Mouse (Mus musculus) telencephalon, adult 2 months (tissue): ENCODE data around the gene Txlna.

Experiments used
- DNase-seq: peaks from one replicate; pipeline ENCODE4 v3.0.0-alpha.2; 2011; ENCODE audit warnings: low read depth, low spot score

Txlna gene

GRCm38 (mm10) chr4:129640638-129641467 is at the start of gene Txlna:
TSS of gene Txlna (minus strand) at chr4:129641065.
- DNase-seq = peak; percentile 98

GRCm38 (mm10) chr4:129684531-129684930 is 43.7 kb upstream of the Txlna start:
- DNase-seq = no peak

GRCm38 (mm10) chr4:129683901-129684493 is 43.1 kb upstream of the Txlna start:
- DNase-seq = no peak

- no peak for DNase-seq
Observed at GRCm38 (mm10) chr4:129681837-129682236, 41.0 kb upstream of the Txlna start.

- DNase-seq = no peak
Observed at GRCm38 (mm10) chr4:129672878-129673449, 32.1 kb upstream of the Txlna start.

GRCm38 (mm10) chr4:129672083-129672877 is 31.4 kb upstream of the Txlna start, which contains the start of gene Kpna6:
TSS of gene Kpna6 (minus strand) at chr4:129672767.
- peak; percentile 94 for DNase-seq

- DNase-seq = no peak
Observed at GRCm38 (mm10) chr4:129671491-129672082, 30.7 kb upstream of the Txlna start.

GRCm38 (mm10) chr4:129662255-129662813 is 21.5 kb upstream of the Txlna start:
- no peak for DNase-seq

GRCm38 (mm10) chr4:129661584-129661983 is 20.7 kb upstream of the Txlna start:
- no peak for DNase-seq

- no peak for DNase-seq
Observed at GRCm38 (mm10) chr4:129654770-129655169, 13.9 kb upstream of the Txlna start.

GRCm38 (mm10) chr4:129650359-129650758 is 9.5 kb upstream of the Txlna start:
- DNase-seq = no peak

- no peak for DNase-seq
Observed at GRCm38 (mm10) chr4:129648656-129649055, 7.8 kb upstream of the Txlna start.

- DNase-seq = no peak
Observed at GRCm38 (mm10) chr4:129645204-129645603, 4.3 kb upstream of the Txlna start.

GRCm38 (mm10) chr4:129641756-129642155 is 891 bp upstream of the Txlna start:
- DNase-seq = no peak

- DNase-seq = no peak
Observed at GRCm38 (mm10) chr4:129640101-129640637, 696 bp downstream of the Txlna start.

GRCm38 (mm10) chr4:129639221-129639620 is 1.6 kb downstream of the Txlna start:
- no peak for DNase-seq

- no peak for DNase-seq
Observed at GRCm38 (mm10) chr4:129633852-129634251, 7.0 kb downstream of the Txlna start.

GRCm38 (mm10) chr4:129631867-129632266 is 9.0 kb downstream of the Txlna start:
- no peak for DNase-seq

- no peak for DNase-seq
Observed at GRCm38 (mm10) chr4:129630944-129631343, 9.9 kb downstream of the Txlna start.

- DNase-seq = no peak
Observed at GRCm38 (mm10) chr4:129626035-129626434, 14.8 kb downstream of the Txlna start.

- DNase-seq = no peak
Observed at GRCm38 (mm10) chr4:129625496-129625895, 15.4 kb downstream of the Txlna start.
